Mouse (Mus musculus) thymus, postnatal 4 days (tissue): ENCODE measurements around the gene Gnao1.

Experiments used
- DNase-seq: peaks from one replicate; pipeline ENCODE4 v3.0.0; 2021

The Gnao1 gene

DNA sequence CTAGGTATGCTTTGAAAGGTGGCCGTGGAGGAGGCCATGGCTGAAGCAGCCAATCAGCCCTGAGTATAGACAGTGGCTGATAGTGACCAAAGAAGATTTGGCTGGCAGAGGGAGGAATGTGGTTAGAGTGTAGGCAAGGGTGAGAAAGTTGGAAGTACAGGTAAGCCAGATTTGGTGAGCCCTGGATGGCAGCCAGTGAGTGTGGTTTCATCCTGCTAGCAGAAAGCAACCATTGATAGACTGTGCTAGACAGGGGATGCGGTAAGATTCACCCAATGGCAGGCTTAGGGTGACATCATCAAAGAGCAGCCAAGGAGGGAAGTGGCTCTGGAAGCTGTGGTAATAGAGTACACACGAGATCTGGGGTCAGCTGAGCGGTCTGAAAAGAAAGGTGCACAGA lies 88.8 kb downstream of the Gnao1 start:
- DNase-seq: no peak

DNA sequence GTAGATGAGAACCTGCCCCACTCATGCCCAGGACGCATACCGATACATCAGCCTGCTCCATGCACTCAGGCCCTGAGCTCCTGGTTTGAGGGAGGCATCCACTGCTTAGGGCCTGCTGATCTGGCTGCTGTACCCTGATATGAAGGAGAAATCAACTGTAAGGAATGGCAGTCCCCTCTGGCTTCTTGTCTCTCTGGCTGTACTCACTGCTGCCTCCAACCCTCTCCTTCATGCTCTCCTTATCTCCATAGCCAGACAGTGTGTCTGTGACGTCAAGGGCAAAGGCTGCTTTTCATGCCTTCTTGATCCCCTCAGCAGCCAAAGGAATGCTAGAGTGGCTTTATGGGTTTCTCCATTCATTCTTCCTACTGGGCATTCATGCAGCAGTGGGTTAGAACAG lies 92.3 kb downstream of the Gnao1 start:
- DNase-seq: no peak

GRCm38 (mm10) chr8:93906961-93907360 lies 97.2 kb downstream of the Gnao1 start:
- no peak for DNase-seq

- no peak for DNase-seq
These were observed 98.2 kb downstream of the Gnao1 start for GRCm38 (mm10) chr8:93907987-93908441.

GRCm38 (mm10) chr8:93908546-93908945 lies 98.8 kb downstream of the Gnao1 start:
- DNase-seq: no peak

DNA sequence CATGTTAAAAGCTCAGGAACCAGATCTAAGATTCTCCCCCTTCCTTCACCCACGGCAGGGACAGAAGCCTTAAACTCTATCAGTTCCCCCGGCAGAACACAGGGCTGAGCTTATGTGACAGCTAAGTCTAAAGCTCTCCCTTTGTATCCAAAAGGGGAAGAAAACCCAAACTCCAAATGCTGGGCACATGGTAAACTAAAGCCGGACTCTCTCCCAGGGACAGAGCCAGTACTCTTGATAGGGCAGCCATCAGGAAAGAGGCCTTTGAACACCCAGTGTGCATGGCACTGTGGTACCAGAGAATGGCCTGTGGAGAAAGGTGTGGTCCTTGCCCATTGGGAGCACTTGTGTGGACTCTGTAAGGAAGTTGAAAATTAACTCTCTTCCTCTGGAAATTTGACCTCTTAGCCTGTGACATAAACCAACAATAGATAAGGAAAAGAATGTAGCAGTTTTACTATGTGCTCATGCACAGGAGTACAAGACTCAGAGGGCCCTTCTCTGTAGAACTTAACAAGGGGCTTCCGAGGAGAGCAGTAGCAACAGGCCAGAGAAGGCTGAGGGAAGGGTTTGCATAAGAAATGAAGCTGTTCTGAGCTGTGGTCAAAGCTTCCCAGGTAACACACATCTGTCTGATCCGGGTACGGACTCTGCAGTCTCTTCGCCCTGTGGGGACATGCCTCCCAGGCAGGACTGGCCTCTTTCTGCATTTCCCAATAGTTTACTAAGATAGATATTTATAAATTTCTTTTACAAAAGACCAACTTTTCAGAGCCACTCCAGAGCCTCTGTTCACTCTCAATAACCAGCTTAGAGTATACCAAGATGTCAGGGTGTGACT lies 102.2 kb downstream of the Gnao1 start:
- DNase-seq: no peak

DNA sequence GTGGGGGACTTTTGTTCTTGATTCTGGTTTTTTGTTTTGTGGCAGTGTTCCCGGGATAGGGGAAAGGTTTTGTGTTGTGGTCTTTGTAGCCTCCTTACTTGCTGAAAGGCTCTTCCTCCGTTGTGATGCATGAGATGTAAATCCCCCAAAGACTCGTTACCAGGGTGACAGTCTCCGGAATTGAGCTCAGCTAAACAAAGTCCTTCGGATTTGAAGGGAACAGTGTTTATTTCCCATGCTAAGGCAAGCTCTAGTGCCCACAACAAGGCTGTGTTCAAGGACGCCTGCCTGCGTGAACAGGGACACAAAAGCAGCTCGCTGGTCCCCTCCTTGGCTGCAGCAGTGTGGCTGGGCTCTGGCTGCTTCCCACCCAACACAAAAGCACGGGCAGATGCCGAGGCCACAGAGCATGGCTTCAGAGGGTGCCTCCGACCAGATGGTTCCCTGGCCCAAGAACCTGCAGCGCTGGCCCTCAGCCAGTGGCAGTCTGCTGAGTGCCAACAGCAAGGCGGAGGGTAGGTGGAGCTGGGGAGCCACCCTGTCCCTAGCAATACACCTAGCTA lies 108.2 kb downstream of the Gnao1 start:
- DNase-seq: no peak

DNA sequence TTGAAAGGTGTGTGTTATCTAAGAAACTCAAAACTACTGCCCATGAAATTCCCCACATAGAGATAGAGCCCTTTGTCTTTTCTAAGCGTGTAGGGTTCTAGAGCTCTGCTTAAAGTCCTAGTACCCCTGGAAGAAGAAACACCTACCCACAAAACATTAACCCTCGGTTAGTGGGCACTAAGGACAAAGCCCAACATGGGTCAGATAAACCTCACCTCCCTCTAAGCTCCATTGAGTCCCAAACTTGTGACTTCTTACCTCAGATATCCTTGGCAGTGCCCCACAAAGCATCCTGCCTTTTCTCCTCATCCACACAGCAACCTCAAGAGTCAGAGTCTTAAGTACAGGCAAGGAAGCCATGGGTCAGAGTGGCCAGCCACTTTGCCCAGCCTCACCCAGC lies 108.8 kb downstream of the Gnao1 start:
- no peak for DNase-seq

DNA sequence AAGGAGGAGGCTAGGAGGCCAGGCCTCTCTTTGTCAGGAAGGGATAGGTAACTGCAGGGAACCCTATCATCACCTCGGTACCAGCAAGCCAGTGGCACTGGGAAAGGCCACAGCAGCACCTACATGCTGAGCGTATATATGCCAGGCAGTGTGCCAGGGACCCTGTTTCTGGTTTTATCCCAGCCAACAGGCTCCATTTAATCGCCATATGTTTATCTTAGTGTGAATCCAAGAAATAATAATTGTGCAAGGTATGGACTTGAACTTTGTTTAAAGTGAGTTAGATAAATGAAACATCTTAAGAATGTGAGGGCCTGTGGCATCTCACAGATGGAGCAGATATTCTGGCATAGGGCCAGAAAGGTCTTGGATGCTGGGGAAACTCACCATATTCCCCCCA lies 109.7 kb downstream of the Gnao1 start:
- DNase-seq: no peak

GRCm38 (mm10) chr8:93919916-93920589 lies 110.3 kb downstream of the Gnao1 start:
- no peak for DNase-seq

DNA sequence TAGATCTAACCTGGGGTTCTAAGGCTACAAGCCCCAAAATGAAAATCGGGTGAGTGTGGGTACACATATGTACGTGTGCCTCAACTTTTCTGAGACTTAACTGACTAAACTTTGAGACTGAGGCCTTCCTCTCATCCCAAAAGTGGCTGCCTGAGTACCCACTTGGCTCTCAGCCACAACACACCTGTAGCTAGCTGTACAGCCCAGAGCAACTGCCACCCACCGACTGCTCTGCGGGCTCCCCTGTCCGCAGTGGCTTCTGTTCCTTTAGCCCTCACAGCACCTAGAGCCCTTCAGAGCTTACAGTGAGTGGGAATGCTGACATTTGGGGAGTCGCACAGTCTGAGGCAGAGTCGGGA lies 110.8 kb downstream of the Gnao1 start:
- no peak for DNase-seq

DNA sequence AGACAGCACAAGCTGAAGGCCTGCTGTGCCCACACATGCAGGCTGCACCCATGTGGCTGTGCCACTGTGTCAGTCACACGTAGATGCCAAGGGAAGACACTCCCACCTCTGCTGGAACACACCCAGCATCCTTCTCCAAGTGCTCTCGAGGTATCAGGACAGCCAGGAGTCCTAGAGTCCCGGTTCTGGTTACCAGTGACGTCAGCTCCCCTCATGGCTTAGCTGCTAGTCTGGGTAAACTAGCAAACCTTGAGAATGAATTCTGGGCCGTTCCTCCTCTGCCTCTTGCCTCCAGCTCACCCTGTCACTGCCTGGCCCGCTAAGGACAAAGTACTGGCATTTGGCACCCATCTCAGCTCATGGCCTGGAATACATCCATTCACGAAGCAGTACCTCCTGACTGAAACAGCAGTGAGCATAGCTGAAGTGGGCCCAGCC lies 114.2 kb downstream of the Gnao1 start:
- DNase-seq: no peak

DNA sequence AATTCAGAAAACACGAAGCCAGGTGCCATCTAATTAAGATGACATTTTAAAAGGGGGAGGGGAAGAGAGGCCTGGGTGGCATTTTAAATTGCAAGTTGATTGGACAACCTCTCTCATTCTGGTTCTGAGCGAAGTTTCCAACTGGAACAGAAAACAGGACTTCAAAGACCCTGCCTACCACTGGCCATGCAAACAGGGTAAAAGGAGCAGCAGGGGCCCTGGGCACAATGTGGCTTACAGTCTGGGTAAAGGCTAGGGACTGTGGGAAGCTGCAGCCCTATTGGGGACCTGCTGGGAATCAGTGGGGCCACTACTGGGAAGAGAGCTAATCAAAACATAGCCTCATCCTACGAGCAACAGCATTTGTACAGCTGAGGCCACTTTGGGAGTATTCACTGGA lies 115.7 kb downstream of the Gnao1 start:
- no peak for DNase-seq

DNA sequence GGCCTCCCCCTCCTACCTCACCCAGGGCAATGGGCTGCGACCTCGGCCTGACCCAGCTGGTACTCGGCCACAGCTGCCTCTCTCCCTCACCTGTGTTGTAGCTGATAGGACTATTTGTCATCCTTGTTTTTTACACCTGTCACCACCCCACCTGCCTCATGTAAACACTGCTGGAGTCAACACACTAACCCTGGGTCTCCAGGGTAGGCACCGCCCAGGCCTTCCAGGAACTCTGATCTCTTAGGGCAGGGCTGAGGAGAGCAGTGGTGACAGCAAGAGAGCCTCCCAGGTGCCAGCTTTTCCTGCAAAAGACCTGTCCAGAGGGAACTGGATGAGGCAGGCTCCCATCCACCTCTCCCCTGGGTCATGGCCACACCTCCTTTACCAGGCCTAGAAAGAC lies 119.5 kb downstream of the Gnao1 start:
- no peak for DNase-seq

DNA sequence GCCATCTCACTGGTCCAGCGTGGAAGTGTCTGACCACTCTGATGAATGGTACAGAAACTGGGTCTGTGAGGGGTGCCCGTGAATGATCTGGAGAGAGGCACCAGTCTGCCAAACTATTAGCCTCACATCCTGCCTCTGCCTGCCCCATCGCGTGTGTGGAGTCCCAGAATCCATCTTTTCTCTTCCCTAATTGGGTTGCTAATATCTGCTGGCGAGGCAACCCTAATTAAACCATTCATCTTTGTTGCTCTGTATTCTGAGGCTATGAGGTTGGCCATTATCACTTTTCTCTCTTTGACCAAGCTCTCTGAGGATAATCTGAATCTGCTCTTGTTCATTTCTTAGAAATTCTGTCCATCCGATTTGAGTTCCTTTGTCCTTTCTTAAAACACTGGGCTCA lies 121.6 kb downstream of the Gnao1 start:
- DNase-seq: no peak

- peak; percentile 86 for DNase-seq
These were observed 123.1 kb downstream of the Gnao1 start for GRCm38 (mm10) chr8:93932873-93933272.

DNA sequence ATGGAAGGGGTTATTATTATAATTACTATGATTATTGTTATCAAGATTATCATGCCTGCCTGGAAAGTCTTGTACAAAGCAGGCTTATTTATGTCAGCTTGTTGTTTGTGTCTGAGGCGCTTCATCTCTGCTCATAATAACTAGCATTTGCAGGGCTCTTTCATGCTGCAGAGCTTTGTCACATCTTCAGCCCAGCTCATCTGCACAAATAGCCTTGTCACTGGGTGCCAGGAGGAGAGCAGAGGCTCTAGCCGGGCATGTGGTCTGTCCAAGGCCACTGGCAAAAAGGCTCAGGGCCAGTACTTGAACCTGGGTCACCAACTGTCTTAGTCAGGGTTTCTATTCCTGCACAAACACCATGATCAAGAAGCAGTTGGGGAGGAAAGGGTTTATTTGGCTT lies 123.5 kb downstream of the Gnao1 start:
- DNase-seq: no peak

- no peak for DNase-seq
These were observed 128.4 kb downstream of the Gnao1 start for GRCm38 (mm10) chr8:93938193-93938592.

DNA sequence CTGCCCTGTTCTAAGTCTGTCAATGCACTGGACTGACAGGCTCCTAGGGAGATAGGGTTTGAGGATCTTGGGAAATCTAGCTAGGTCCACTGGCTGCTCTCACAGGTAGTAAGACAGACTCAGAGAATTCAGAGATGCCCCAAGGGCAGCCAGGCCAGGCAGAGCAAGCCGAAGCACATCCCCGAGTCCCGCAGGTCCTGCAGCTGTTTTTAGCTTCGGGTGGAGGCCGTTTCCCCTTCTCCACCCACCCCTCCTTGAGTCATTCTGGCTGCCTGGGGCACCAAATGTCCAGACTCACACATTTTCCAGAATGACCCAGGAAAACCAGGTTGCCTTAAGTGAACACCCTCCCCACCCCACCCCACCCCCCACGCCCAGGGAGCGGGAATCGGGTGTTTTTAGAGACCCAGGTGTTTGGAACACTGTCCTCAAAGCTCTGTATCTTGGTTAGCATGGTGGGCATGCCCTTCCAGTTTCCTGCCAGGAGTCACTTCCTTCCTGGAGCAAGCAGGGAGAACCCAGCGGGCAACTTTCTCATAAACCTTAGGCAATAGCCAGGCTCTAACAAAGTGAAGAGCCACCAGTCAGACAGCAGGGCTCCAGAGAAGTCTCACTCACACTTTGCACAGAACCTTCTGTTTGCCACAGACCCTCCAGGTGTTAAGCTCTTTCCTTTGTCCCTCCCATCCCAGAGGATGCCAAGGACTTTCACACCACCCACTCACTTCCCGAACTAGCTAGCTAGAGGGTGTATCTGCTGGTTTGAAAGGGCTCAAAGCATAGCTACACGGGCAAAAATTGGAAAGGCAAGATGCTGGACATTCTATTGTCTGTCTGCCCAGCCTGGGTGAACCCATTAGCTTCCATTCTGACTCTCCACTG lies 131.0 kb downstream of the Gnao1 start:
- no peak for DNase-seq

- no peak for DNase-seq
These were observed 131.9 kb downstream of the Gnao1 start for GRCm38 (mm10) chr8:93941636-93942054.

- DNase-seq: no peak
These were observed 136.0 kb downstream of the Gnao1 start for GRCm38 (mm10) chr8:93945781-93946180.

- no peak for DNase-seq
These were observed 136.6 kb downstream of the Gnao1 start for GRCm38 (mm10) chr8:93946397-93946796.

GRCm38 (mm10) chr8:93950133-93950532 lies 140.4 kb downstream of the Gnao1 start:
- no peak for DNase-seq
